Comparison of ENCODE assay signal across 19 mouse cellular contexts in the genomic region with DNA sequence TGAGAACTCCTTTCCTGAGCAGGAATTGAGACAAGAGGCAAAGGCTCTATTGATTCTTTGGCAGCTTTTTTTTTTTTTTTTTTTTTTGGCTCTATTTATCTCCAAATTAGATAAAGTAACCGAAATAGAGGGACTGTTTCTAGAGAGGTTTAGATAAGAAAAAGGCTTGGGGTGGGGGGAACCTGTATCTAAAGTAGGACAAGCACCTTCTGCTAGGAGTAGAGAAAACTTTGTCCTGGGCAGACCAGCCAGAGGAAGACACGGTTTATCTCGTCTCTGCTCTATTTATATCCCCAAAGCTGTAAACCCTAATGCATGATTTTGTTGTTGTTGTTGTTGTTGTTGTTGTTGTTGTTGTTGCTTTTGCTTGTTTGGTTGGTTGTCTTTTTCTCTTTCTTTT.
"Had no signal": no experiment of that assay in that cellular context is flagged by ENCODE, and none has a peak within 500 bp of the region (broad histone marks: within the 10 kb centered on the region; RNA-seq: fewer than 3 reads in every experiment).

No protein-coding gene starts in this region.

- H3K27me3 ChIP-seq: lung, embryonic 15.5 days; midbrain, embryonic 13.5 days; midbrain, embryonic 15.5 days; neural tube, embryonic 13.5 days; neural tube, embryonic 15.5 days had no signal

- H3K9me3 ChIP-seq: lung, embryonic 15.5 days; midbrain, embryonic 13.5 days; midbrain, embryonic 15.5 days; neural tube, embryonic 13.5 days; neural tube, embryonic 15.5 days had no signal

- H3K4me2 ChIP-seq: lung, embryonic 15.5 days; midbrain, embryonic 11.5 days; midbrain, embryonic 13.5 days; midbrain, embryonic 15.5 days; neural tube, embryonic 13.5 days; neural tube, embryonic 15.5 days had no signal

- DNase-seq: lung, adult 2 months; lung, postnatal 14 days; lung, postnatal 36 days; retina, postnatal 1 day; right cerebral cortex, adult 18-20 months; right cerebral cortex, postnatal 25 days; right cerebral cortex, postnatal 4 days; spleen, adult 18-20 months; thymus, adult 18-20 months; thymus, postnatal 14 days; thymus, postnatal 36 days had no signal

- H3K4me3 ChIP-seq: lung, embryonic 15.5 days; midbrain, embryonic 13.5 days; midbrain, embryonic 15.5 days; neural tube, embryonic 13.5 days; neural tube, embryonic 15.5 days had no signal

- H3K4me1 ChIP-seq: lung, embryonic 15.5 days; midbrain, embryonic 13.5 days; midbrain, embryonic 15.5 days; neural tube, embryonic 13.5 days; neural tube, embryonic 15.5 days had no signal

- H3K27ac ChIP-seq: lung, embryonic 15.5 days; macrophage; midbrain, embryonic 13.5 days; midbrain, embryonic 15.5 days; neural tube, embryonic 13.5 days; neural tube, embryonic 15.5 days had no signal

- ATAC-seq: lung, postnatal 0 days; midbrain, embryonic 13.5 days; midbrain, embryonic 15.5 days had no signal

- H3K9ac ChIP-seq: lung, embryonic 15.5 days; midbrain, embryonic 13.5 days; midbrain, embryonic 15.5 days; neural tube, embryonic 13.5 days; neural tube, embryonic 15.5 days had no signal

- H3K36me3 ChIP-seq: lung, embryonic 15.5 days; midbrain, embryonic 13.5 days; midbrain, embryonic 15.5 days; neural tube, embryonic 13.5 days; neural tube, embryonic 15.5 days had no signal
